Mouse (Mus musculus): ENCODE data around the gene Tnfsf8.

Gene Tnfsf8

DNA sequence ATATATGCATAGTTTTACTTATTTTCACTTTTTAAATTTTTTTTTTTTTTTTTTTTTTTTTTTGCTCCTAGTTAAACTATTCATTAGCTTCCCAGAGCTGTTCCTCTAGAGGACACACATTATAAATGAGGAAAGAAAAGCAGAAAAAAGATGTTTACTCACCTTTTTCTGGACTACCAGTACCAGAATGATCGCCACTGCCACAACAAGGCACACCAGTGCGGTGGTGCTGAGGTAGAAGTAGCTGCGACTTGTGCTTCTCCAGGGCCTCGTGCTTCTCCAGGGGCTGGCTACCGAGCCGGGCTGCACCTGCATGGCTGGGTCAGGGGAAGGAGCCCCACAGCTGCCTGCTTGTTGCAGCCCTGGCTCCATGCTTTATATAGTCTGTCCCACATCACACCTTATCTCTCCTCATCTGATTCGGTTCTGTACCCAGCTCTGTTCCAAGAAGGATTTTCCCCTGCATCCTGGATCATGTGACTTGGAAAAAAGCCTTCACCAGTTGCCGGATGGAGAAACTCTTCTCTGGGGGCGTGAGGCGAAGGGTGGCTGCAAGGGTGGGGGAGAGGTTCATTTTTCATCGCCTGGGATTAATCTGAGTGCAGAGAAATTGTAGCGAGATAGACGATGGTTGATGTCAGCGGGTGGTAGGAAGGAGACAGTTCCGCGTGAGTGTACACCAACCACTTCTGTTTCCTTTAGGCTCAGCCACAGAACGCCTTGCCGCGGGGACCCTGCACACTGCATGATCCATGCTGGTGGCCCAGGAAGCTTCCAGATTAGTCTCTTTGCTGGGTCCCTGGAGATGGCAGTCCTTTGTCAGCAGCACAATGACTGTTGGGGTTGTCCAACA is at the start of gene Tnfsf8:
Gene Tnfsf8, minus strand, starts transcription at position 660 of the 853 bp plus-strand sequence.
- DNase-seq (ENCODE audit: low spot score in 2 of 2) = no peak

GRCm38 (mm10) chr4:63908511-63908910 is 47.4 kb upstream of the Tnfsf8 start:
- no peak for DNase-seq (ENCODE audit: low spot score in 2 of 2)

GRCm38 (mm10) chr4:63907473-63907872 is 46.3 kb upstream of the Tnfsf8 start:
- no peak for DNase-seq (ENCODE audit: low spot score in 2 of 2)

GRCm38 (mm10) chr4:63906050-63906449 is 44.9 kb upstream of the Tnfsf8 start:
- DNase-seq (ENCODE audit: low spot score in 2 of 2) = no peak

DNA sequence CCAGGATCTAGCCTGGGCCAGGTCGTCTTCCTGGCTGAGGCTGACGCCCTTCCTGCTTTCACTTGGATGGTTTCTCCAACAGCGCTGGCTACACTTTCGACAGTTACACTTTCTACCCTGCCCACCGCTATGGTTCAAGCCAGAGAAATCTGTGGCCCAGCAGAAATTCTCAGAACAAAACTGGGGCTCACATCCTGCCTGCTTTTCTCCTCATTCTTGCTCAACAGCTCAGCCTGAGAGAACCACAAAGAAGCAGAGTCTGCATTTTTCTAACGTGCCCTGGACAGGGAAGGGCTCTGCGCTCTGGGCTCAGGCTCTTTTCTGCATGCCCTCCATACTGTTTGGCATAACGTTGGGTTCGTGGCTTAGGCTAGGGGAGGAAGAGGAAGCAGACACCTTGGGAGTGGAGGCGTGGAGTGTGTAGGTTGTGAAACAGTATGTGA is 38.0 kb upstream of the Tnfsf8 start:
- no peak for DNase-seq (ENCODE audit: low spot score in 2 of 2)

GRCm38 (mm10) chr4:63897152-63897551 is 36.0 kb upstream of the Tnfsf8 start:
- DNase-seq (ENCODE audit: low spot score in 2 of 2) = no peak

DNA sequence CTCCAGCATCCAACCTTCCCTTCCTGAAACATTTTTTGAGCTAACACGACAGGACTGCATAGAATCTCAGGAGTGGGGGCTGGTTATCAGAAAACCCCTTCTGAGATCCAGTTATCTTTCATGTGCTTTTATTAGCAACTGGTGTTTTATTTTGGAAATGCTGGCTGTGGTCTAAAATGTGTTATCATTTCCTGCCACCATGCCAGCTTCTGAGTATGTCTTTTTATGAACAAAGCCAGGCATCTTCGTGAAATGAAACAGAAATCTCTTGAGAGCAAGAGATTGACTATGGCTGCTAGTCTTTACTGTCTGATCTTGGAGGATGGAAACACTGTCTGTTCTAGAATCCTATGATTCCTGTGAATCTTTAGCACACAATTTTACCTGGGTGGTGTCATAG is 25.0 kb upstream of the Tnfsf8 start:
- no peak for DNase-seq (ENCODE audit: low spot score in 2 of 2)

DNA sequence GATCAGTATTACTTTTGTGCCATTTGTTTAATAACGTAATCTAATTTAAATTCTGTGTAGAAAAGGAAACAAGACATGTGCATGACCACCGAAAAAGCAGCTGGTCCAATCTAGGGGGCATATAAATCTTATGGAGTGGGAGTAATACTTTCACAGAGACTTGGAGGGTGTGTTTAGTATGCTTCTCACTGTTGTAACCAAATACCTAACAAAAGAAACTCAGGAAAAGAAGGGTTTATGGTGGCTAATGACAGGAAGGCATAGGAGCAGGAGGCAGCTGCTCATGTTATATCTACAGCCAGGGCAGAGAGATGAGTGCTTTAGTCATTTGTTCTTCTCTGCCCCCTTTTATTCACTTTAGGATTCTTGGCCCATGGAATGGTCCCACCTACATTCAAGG is 15.6 kb upstream of the Tnfsf8 start:
- DNase-seq (ENCODE audit: low spot score in 2 of 2) = no peak

GRCm38 (mm10) chr4:63875480-63875879 is 14.3 kb upstream of the Tnfsf8 start:
- no peak for DNase-seq (ENCODE audit: low spot score in 2 of 2)

DNA sequence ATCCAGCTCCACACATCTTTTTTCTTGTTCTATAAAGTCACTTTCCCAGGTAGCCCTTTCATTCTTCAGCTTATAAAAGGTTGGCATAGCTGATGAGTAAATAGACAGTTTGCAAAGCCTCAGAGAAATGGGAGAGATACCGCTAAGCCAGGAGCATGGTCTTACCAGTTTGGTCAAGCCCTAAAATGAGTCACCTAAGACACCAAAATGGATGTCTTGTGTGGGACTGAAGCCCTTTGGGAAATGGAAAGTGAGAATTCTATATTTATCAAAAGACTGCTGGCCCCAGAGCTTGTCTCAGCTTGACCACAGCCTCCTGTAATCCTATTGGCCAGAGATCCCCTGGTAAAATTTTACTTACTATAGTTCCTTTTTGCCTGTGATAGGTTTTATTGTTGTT is 9.5 kb upstream of the Tnfsf8 start:
- DNase-seq (ENCODE audit: low spot score in 2 of 2) = no peak

DNA sequence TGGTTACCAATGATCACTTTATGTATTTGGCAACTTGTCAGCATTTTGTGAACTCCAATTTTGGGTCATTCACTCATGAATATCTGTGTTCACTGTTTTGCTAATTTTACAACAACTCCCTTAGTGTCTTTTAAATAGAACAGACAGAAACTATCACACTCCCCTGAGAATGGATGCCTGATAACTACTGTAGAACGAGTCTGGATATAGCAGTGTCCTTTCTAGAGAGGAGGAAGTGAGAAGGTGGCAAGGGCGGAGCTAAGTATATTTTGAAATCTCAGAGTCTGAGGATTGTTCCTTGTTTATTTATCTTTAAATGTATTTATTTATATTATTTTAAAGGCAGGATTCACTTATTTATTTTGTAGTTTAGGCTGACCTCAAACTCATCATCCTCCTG is 7.6 kb upstream of the Tnfsf8 start:
- DNase-seq (ENCODE audit: low spot score in 2 of 2) = no peak

- DNase-seq (ENCODE audit: low spot score in 2 of 2) = no peak
These were observed 1.8 kb upstream of the Tnfsf8 start for GRCm38 (mm10) chr4:63862953-63863352.

GRCm38 (mm10) chr4:63862092-63862697 is 1.0 kb upstream of the Tnfsf8 start:
- DNase-seq (ENCODE audit: low spot score in 2 of 2) = no peak

DNA sequence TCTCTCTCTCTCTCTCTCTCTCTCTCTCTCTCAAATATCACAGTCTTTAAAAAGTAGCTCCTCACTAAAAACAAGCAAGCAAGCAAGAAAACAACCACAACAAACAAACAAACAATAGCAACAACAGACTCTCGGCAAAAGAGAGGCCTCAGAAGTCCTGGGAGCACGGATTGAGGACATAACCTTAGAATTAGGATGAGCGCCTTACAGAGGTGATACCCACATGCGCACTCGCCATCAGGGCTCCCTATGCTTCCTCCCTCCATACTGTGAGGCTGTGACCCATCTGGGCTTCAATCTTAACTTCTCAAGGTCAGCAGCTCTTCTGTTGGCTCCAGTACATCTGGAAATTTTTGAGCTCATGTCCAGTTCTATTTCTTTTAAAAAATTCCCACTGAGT is 911 bp downstream of the Tnfsf8 start:
- DNase-seq (ENCODE audit: low spot score in 2 of 2) = no peak

- no peak for DNase-seq (ENCODE audit: low spot score in 2 of 2)
These were observed 1.4 kb downstream of the Tnfsf8 start for GRCm38 (mm10) chr4:63859785-63860203.

DNA sequence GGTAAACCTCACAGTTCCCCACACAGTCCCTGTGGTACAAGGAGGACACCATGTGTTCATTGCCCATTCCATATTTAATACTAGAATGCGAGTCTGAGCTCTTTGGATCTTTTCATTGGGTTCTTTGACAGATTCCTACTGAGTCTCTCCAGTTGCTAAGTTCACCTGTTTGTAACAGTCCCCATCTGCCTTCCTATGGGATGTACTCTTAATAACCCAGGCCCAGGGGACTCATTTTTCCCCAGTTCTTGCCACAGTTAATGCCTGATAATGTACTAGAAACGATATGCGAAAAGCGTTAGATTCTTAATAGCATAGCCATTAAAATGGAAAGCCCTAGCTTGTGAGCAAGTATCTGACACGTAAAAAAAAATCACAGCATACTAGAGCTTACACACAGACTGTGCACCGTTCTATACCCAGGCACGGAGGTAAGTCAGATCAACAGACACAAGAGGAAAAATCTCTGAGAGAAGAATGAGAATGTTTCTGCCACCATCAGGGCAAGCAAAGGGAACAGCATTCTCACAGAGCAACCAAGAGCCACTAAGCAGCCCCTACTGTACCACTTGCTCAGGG is 2.4 kb downstream of the Tnfsf8 start:
- no peak for DNase-seq (ENCODE audit: low spot score in 2 of 2)

GRCm38 (mm10) chr4:63856764-63857163 is 4.4 kb downstream of the Tnfsf8 start:
- DNase-seq (ENCODE audit: low spot score in 2 of 2) = no peak

DNA sequence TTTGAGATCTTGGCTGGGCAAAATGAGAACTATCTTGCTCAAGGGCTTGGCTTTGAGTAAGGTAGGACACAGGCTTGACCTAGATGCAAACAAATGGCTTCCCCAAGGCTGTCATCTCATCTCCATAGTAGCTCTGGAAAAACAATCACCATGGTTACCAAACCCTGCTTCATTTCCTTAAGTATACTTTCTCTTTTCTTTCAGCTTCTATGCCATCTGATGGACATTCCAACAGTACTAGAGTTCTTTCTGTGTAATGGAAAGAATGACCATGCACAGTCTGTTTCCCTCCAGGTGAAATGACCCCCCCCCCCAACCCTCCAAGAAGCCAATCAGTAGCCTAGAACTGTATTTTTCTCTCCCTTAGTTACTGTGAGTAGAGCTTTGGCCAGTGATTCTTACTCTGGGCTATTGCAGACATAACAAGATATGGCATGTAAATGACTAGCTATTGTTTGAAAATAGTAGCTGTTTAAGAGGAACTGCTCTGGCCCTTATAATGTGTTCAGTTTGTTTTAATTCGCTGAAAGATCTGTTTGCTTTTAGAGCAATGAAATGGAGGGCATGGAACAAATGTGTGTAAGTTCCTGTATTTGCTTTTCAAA is 7.3 kb downstream of the Tnfsf8 start:
- no peak for DNase-seq (ENCODE audit: low spot score in 2 of 2)

GRCm38 (mm10) chr4:63850082-63850481 is 11.1 kb downstream of the Tnfsf8 start:
- no peak for DNase-seq (ENCODE audit: low spot score in 2 of 2)

DNA sequence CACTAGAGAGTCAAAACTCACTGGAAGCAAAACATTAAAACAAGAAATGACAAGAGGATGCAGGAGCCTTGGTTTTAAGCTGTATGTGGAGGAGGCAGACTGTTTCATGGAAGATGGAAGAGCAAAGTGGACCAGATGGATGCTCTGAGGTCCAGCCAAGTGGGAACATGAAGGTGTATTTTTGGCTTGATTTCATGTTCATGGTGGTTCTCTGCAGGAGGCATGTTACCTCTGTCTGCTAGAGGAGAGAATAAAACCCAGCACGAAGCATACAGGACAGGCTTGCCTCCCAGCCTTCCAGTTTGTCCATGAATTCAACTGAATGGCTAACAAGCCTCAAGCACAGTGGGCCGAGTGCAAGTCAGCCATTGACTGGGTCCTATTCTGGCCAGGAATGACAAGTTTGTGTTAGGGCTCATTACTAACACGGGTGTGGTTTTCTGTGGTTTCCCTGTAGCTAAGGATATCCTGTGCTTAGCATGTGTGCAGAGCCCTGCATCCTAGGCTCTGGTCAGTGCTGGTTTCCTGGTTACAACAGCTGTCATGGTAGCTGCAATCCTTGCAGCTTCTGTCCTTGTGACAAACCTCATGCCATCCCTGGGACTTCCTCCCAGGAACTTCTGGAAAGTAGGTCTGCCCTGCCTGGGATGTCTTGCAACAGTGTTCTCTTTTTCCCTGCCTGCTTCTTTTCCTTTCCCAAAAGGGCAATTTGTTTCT is 14.1 kb downstream of the Tnfsf8 start:
- DNase-seq (ENCODE audit: low spot score in 2 of 2) = no peak

DNA sequence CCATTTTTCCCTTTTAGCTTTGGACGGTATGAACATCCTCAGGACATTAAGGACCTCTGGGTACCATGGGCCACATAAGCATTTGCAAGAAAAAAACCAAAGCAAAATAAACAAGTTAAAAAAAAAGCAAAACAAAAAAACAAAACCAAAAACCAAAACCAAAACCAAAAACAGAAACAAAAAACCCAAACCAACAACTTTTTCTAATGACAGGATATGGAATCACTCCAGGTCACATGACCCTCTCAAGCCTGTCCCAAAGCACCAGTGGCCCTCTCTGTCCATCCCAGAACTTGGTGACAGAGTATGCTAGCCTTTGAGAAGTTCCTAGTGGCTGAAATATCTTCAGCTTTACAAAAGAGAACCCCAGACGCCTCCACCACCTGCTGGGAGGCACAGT is 15.4 kb downstream of the Tnfsf8 start:
- no peak for DNase-seq (ENCODE audit: low spot score in 2 of 2)

- no peak for DNase-seq (ENCODE audit: low spot score in 2 of 2)
These were observed 17.2 kb downstream of the Tnfsf8 start for GRCm38 (mm10) chr4:63843924-63844323.
